Mouse (Mus musculus) lung, embryonic 16.5 days (tissue): ENCODE results near the gene Lrrn3. TPM values are rescaled to one million over a fixed set of nuclear protein-coding genes. Genes with fewer than 3 reads are reported as not detected.

Experiments
- ATAC-seq: fragments of 200-750 bp; cut with Nextera tagmentation; 2 replicates; pipeline ENCODE4 v1.8.0; 2017; ENCODE audit warnings: low read depth, mild to moderate bottlenecking, moderate library complexity
- H3K27ac ChIP-seq: fragments of 300-500 bp; sonication (generic); 2 replicates; pipeline ENCODE4 v1.5.1; 2014; ENCODE audit warnings: mild to moderate bottlenecking, control low read depth, low read length
- H3K27me3 ChIP-seq: fragments of 300-500 bp; sonication (generic); 2 replicates; pipeline ENCODE4 v1.6.1; 2014; ENCODE audit warnings: low read depth, low read length, mixed read lengths; ENCODE audit not compliant: control insufficient read depth, insufficient read depth
- H3K36me3 ChIP-seq: fragments of 300-500 bp; sonication (generic); 2 replicates; pipeline ENCODE4 v1.6.1; 2014; ENCODE audit warnings: low read length; ENCODE audit not compliant: control insufficient read depth, insufficient read depth
- H3K4me1 ChIP-seq: fragments of 300-500 bp; sonication (generic); replicated peaks from 2 replicates; pipeline ENCODE4 v1.6.1; 2014; ENCODE audit warnings: low read length, mixed read lengths; ENCODE audit not compliant: control insufficient read depth, insufficient read depth
- H3K4me2 ChIP-seq: fragments of 300-500 bp; sonication (generic); 2 replicates; pipeline ENCODE4 v1.6.1; 2014; ENCODE audit warnings: low read depth, low read length, control low read depth
- H3K4me3 ChIP-seq: fragments of 300-500 bp; sonication (generic); 2 replicates; pipeline ENCODE4 v1.5.1; 2014; ENCODE audit warnings: mild to moderate bottlenecking, low read length, control low read depth
- H3K9ac ChIP-seq: fragments of 300-500 bp; sonication (generic); 2 replicates; pipeline ENCODE4 v1.6.1; 2014; ENCODE audit warnings: low read length, control low read depth
- H3K9me3 ChIP-seq: fragments of 300-500 bp; sonication (generic); 2 replicates; pipeline ENCODE4 v1.6.1; 2016; ENCODE audit warnings: low read length; ENCODE audit not compliant: control insufficient read depth
- WGBS: fragments of 180-500 bp; shearing (Covaris S2); extraction: QIAGEN DNeasy Blood & Tissue Kit; methylation state at CpG from one replicate; pipeline ENCODE4 v1.1.7; 2014; 5-methylcytosine and 5-hydroxymethylcytosine counted together
- polyA plus RNA-seq: library from polyadenylated mRNA; unstranded; fragments of >200 nt; fragmentation: Nextera tagmentation; extraction: Ambion mirVana; gene quantifications from 2 replicates; pipeline ENCODE4 v1.2.1, GENCODE M21; 2015

The Lrrn3 gene
- polyA plus RNA-seq, 1 experiment from 2014 or later, result 16.3 TPM

DNA sequence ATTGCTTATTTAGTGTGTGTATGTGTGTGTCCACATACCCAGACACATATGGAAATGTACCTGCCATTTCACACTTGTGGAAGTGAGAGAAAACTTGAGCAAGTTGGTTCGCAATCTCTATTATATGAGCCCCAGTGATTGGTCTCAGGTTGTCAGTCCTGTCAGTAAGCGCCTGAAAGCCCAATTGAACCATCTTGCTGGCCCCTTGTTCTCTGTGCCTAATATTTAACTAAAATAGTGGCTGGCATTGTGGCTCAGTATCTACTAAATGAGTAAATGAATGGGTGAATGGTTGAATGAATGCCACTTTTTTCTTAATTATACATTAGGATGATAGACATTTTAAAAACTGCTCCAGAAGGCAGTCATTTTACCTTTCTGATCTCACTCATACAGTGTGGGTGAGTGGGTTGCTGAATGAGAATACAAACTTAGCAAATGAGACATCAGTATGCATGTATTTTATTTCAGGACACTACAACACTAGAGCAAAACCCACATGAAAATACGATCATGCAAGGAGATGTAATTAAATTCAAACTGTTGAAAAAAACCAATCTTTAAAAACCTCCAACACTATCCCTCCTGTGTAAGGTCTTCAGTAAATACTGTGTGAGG is 17.7 kb downstream of the Lrrn3 start:
- 0 out of 2 replicates have a peak, but pooled peaks cover 2% of the 10 kb centered on the region for H3K4me1 ChIP-seq
- no peaks in the 10 kb centered on the region for H3K36me3 ChIP-seq
- no peak overlapping the region for H3K4me2 ChIP-seq
- H3K4me3 ChIP-seq, result no peak overlapping the region
- H3K9me3 ChIP-seq, result no peaks in the 10 kb centered on the region
- ATAC-seq, result no peak
- WGBS, result 92% methylated on average over 3 of the region's 3 CpGs
- H3K27me3 ChIP-seq, result no peaks in the 10 kb centered on the region
- H3K27ac ChIP-seq, result no peak overlapping the region
- no peak overlapping the region for H3K9ac ChIP-seq

DNA sequence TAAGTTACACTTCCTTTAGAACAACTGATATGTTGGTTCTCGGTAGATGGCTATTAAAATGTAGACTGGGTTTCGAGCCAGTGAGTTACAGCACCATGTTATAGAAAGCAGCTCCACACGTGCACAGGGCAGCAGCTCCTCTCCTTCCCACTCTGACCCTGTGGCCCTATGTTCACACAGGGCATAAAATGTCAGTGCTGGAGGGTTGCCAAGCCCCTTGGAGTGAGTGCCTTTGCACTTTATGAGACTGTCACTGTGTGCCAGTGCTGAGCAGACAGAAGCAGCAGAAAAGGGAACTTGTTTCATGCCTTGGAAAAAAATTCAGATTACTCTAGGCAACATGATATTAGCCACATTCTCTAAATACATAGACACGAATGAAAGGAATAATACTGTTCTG is 47.8 kb downstream of the Lrrn3 start:
- WGBS, result 32% methylated on average over 4 of the region's 4 CpGs
- ATAC-seq, result peak; percentile 76

DNA sequence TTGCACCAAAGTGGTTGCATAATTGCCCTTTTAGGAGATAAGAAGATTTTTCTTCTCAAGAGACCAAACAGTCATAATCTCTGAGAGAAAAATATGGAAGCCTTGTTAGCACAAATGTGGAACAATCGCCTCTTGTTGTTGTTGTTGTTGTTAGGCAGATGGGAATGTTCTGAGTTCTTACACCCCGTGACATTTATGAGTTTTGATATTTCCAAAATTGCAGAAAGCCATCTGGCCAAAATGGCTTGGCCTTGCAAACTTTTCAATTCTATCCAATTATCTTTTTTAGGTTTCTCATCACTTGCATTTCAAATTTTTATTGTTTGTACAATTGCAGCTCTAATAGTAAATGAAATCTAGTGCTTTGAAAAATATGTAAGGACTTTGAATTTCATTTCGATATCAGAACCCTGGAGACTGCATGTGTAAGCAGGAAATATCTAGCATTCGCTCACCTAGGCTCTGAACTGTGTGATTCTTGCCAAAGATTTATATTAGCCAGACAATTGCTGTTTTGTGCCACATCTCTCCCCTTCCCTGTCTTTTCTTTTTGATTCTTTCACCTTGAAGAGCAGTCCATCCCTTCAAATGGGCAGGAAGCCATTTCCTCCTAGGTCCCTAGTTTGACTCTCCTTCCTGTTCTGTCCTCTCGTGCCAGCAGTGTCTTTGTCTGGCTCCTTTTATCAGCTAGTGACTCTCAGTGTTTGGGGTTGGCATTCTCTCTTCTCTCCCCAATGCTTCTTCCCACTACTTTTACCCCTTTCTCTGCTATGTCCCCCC is 49.8 kb downstream of the Lrrn3 start:
- peaks cover 3% of the 10 kb centered on the region; the same call in 1 of the 2 replicates for H3K4me1 ChIP-seq
- no peak for ATAC-seq
- H3K27me3 ChIP-seq, result no peaks in the 10 kb centered on the region
- H3K9me3 ChIP-seq, result no peaks in the 10 kb centered on the region
- no peak overlapping the region for H3K4me2 ChIP-seq
- H3K27ac ChIP-seq, result no peak overlapping the region
- no peak overlapping the region for H3K9ac ChIP-seq
- WGBS, result 69% methylated on average over 5 of the region's 5 CpGs
- H3K36me3 ChIP-seq, result no peaks in the 10 kb centered on the region
- H3K4me3 ChIP-seq, result no peak overlapping the region

More for the DNA sequence above, 47.8 kb downstream of the Lrrn3 start:
- Histone ChIP-seq H3K36me3 (no peaks in the 10 kb centered on the region), H3K27ac (0 out of 2 replicates have a peak overlapping the region, but pooled peaks have one; percentile 10), H3K27me3 (no peaks in the 10 kb centered on the region), H3K4me2 (no peak overlapping the region), H3K4me3 (no peak overlapping the region), H3K9ac (no peak overlapping the region), H3K4me1 (peaks cover 3% of the 10 kb centered on the region; the same call in 1 of the 2 replicates), H3K9me3 (no peaks in the 10 kb centered on the region)

DNA sequence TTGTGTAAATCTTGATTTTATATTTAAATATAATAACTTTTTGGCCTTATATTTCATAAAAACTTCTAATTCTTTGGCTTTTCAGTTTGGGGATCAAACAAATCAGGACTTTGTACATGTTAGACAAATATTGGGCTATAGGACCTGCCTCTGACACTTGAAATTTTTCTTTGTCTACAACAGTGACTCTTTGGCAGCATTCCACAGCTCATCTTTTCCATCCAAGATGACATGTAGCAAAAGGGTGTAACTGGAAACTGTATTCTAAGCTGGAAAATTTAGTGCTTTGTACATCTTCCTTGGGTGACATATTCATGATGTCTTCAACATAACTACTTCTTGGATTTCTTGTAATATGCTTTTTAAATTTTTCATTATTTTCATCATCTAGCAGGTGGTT is 57.4 kb downstream of the Lrrn3 start:
- no peak for ATAC-seq

DNA sequence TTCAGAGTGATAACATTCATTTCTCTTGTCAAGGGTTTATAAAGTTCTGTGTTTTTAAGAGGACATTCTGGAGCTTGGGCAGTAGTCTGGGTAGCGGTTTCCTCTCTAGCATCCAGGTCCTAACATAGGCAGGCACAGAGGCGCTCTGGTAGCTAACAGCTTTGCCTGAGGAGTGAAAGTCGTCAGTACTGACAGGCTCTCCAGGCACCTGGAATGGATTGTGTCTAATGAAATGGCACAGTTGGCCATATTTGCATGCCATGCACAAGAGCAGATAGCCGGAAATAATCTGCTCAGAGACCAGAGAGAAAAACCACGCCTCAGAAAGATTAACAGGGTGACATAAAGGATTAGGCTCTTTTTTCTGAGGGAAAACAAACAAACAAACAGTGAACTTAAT is 58.8 kb downstream of the Lrrn3 start:
- no peaks in the 10 kb centered on the region for H3K4me1 ChIP-seq

More for the DNA sequence above, 57.4 kb downstream of the Lrrn3 start:
- no peaks in the 10 kb centered on the region for H3K27me3 ChIP-seq
- no peaks in the 10 kb centered on the region for H3K4me1 ChIP-seq
- H3K4me2 ChIP-seq, result no peak overlapping the region
- no peak overlapping the region for H3K4me3 ChIP-seq
- no peak overlapping the region for H3K9ac ChIP-seq
- no peaks in the 10 kb centered on the region for H3K9me3 ChIP-seq
- no peak overlapping the region for H3K27ac ChIP-seq
- H3K36me3 ChIP-seq, result no peaks in the 10 kb centered on the region

DNA sequence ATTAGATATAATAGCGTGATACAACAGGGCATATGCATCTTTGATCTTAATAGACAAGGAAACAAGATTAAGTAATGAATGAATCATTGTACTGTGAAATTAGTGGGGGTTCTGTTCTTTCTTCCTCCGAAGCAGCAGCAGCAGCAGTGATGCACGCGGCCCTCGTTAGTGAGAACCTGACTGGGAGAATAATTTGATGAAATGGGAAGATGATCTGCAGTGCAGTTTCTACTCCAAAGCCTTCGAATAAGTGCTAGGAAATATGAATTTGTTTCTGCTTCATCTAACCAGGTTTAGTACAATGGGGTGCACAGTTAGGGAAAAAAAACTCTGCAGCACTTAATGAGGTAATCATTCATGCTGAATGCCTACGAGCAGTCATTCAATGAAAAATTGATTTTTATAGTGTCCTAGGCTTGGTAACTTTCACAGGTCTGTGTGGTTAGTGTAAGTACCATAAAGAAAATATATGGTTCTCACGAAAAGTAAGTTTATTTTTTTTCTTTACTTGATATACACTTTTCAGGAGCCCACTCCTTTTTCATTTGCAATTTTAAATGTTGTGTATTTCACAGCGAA is 61.0 kb downstream of the Lrrn3 start:
- Histone ChIP-seq H3K27me3 (no peaks in the 10 kb centered on the region), H3K9ac (no peak overlapping the region), H3K27ac (no peak overlapping the region), H3K4me3 (no peak overlapping the region), H3K9me3 (no peaks in the 10 kb centered on the region), H3K4me2 (no peak overlapping the region), H3K4me1 (no peaks in the 10 kb centered on the region), H3K36me3 (no peaks in the 10 kb centered on the region)
- ATAC-seq, result no peak
- WGBS, result 76% methylated on average over 9 of the region's 9 CpGs

More for the DNA sequence above, 58.8 kb downstream of the Lrrn3 start:
- WGBS, result 73% methylated on average over 5 of the region's 5 CpGs
- H3K9ac ChIP-seq, result no peak overlapping the region
- ATAC-seq, result no peak
- H3K9me3 ChIP-seq, result no peaks in the 10 kb centered on the region
- no peaks in the 10 kb centered on the region for H3K36me3 ChIP-seq
- H3K4me2 ChIP-seq, result no peak overlapping the region
- H3K4me3 ChIP-seq, result no peak overlapping the region
- no peak overlapping the region for H3K27ac ChIP-seq
- no peaks in the 10 kb centered on the region for H3K27me3 ChIP-seq

DNA sequence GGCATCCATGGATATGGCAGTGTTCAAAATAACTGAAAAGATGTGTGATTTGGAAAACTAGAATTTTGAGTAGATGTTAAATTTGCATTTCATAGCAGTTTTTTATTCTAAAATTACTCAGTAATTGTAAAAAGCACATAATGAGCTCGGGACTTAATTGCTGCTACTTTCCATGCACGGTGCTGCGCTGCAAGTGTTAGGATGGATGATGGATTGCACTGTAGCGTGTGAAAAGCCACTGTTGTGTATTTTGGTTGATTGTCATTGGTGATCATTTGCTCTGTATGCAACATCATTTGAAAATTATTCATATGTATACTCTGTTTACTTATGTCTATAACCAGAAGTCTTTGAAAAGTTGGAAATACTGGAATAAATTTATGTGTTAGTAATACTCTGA is 68.3 kb downstream of the Lrrn3 start:
- Histone ChIP-seq H3K4me3 (no peak overlapping the region), H3K9me3 (no peaks in the 10 kb centered on the region), H3K9ac (no peak overlapping the region), H3K4me1 (peaks cover 5% of the 10 kb centered on the region; the same call in 1 of the 2 replicates), H3K27me3 (no peaks in the 10 kb centered on the region), H3K36me3 (no peaks in the 10 kb centered on the region), H3K27ac (peak overlapping the region; percentile 61), H3K4me2 (no peak overlapping the region)
- ATAC-seq, result no peak
- WGBS, result 78% methylated on average over 4 of the region's 4 CpGs

DNA sequence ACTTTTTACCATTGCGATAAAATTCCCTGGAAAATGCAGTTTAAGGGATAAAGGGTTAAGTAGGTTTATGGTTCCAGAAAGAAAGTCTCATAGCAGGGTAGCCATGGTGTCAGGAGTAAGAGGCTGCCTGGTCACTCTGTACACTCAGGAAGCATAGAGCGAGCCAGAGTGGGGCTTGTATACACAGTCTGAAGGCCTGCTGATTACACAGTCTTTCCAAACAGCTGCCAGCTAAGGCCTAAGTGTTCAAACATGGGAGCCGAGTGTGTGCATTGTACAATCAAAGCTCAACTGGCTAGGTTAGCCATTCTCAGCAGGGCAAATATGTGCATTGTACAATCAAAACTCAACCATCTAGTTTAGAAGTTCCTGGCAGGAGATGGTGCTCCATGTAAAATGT is 69.1 kb downstream of the Lrrn3 start:
- ATAC-seq, result peak; percentile 99
- WGBS, result 11% methylated on average over 3 of the region's 3 CpGs
- no peaks in the 10 kb centered on the region for H3K36me3 ChIP-seq
- H3K27me3 ChIP-seq, result no peaks in the 10 kb centered on the region
- no peak overlapping the region for H3K9ac ChIP-seq
- peaks cover 5% of the 10 kb centered on the region; the same call in 1 of the 2 replicates for H3K4me1 ChIP-seq
- H3K9me3 ChIP-seq, result no peaks in the 10 kb centered on the region
- peak overlapping the region; percentile 93 for H3K27ac ChIP-seq
- 0 out of 2 replicates have a peak overlapping the region, but pooled peaks have one; percentile 16 for H3K4me2 ChIP-seq
- no peak overlapping the region for H3K4me3 ChIP-seq

DNA sequence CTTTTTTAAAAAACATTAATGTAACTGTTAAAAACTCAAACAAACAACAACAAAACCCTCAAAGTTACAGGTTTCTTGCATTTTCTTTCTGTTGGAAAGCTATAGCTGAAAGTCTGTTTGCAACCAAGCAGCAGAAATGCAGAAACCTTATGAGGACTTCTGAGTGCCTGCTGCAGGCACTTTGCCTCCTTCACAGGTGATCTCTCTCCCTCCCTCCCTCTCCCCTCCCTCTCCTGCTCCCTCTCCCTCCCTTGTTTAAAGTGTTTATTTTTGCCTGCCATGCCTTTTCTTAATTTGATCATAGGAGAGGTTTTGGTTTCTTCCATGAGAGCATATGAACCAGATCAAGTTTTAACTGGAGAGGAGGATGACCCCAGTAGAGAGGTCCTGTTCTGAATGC is 69.6 kb downstream of the Lrrn3 start:
- H3K27ac ChIP-seq, result peak overlapping the region; percentile 93
- H3K4me3 ChIP-seq, result no peak overlapping the region
- 0 out of 2 replicates have a peak overlapping the region, but pooled peaks have one; percentile 16 for H3K4me2 ChIP-seq

More for the DNA sequence above, 69.6 kb downstream of the Lrrn3 start:
- ATAC-seq, result peak; percentile 72
- no peaks in the 10 kb centered on the region for H3K27me3 ChIP-seq
- H3K9me3 ChIP-seq, result no peaks in the 10 kb centered on the region
- H3K36me3 ChIP-seq, result no peaks in the 10 kb centered on the region
- H3K4me1 ChIP-seq, result peaks cover 5% of the 10 kb centered on the region; the same call in 1 of the 2 replicates
- no peak overlapping the region for H3K9ac ChIP-seq
